Mouse (Mus musculus): ENCODE measurements around the gene Hist1h4c.

DNA sequence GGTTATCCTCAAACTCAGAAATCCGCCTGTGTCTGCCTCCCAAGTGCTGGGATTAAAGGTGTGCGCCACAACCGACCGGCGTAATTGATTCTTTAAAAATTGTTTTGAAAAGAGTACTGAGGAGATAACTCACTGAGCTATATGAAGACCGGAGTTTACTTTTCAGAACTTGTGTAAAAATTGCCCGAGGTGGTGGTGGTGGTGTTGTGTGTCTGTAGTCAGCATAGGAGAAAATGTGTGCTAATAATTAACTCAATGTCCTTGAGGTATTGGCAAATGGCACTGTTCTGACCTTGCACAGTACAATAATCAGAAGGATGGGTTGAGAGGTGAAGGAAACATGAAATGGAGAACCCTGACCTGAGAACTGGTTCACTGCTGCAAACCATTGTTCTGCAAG lies 10.3 kb downstream of the Hist1h4c start:
- TF ChIP-seq CTCF (IDR thresholded peaks at IDR 0.05; ENCODE audit: extremely low read depth, insufficient read depth, insufficient read length, insufficient replicate concordance) (no peak), POLR2A (IDR thresholded peaks at IDR 0.05; ENCODE audit: low read depth, low read length) (no peak)

Data from spleen, adult 2 months (tissue).